Mouse (Mus musculus) myocyte (in vitro differentiated cells): ENCODE results near the gene Parvg.

Experiments used
- E2F4 ChIP-seq: IDR thresholded peaks from one replicate; pipeline ENCODE4 v1.6.1; 2011; ENCODE audit warnings: mild to moderate bottlenecking, control low read depth, moderate library complexity; ENCODE audit not compliant: insufficient read depth
- MAX ChIP-seq: IDR thresholded peaks from one replicate; pipeline ENCODE4 v1.6.1; 2011; ENCODE audit warnings: low read depth, mild to moderate bottlenecking, control low read depth
- POLR2A ChIP-seq: IDR thresholded peaks from one replicate; pipeline ENCODE4 v1.6.1; 2011; ENCODE audit warnings: low read depth, mild to moderate bottlenecking, control low read depth, moderate library complexity; ENCODE audit not compliant: insufficient read length
- POLR2AphosphoS2 ChIP-seq: IDR thresholded peaks from one replicate; pipeline ENCODE4 v1.6.1; 2011; ENCODE audit warnings: low read depth, control low read depth; ENCODE audit not compliant: insufficient read length
- TCF12 ChIP-seq: IDR thresholded peaks from one replicate; pipeline ENCODE4 v1.6.1; 2011; ENCODE audit warnings: mild to moderate bottlenecking, control low read depth; ENCODE audit not compliant: poor library complexity, insufficient read depth, severe bottlenecking

DNA sequence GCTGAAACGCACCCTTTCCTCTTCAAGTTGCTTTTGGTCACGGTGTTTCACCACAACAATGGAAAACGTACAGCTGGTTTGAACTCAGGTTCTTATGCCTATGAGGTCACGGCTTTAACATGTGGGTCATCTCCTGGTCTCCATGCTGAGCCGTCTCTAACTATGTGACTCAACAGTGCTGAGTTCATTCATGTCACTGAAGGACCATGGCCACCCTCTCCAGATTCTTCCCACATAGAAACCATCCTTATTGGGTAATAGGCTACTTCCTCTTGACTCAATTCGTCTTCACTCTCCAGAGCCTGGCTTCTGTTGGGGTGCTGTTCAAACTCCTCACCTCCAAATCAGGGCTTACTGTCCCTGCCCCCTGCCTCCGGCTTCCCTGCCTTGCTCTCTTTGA lies 27.5 kb downstream of the Parvg start:
- TF ChIP-seq POLR2A: no peak
- TF ChIP-seq POLR2AphosphoS2: no peak
- TF ChIP-seq TCF12: no peak
- no peak for TF ChIP-seq MAX
- TF ChIP-seq E2F4: no peak
